Comparison of ENCODE assay signal across 18 mouse cellular contexts in genomic region chr4:125415308-125415707, GRCm38 (mm10).
"Had no signal": no experiment of that assay in that cellular context is flagged by ENCODE, and none has a peak within 500 bp of the region (broad histone marks: within the 10 kb centered on the region; RNA-seq: fewer than 3 reads in every experiment).

No protein-coding gene starts in this region.

- H3K9me3 ChIP-seq: midbrain, embryonic 10.5 days; neural tube, embryonic 13.5 days; neural tube, embryonic 15.5 days had no signal

- H3K4me3 ChIP-seq: midbrain, embryonic 10.5 days; myocyte; neural tube, embryonic 13.5 days; neural tube, embryonic 15.5 days had no signal

- H3K27ac ChIP-seq: liver, embryonic 14.5 days; midbrain, embryonic 10.5 days; neural tube, embryonic 13.5 days; neural tube, embryonic 15.5 days had no signal

- DNase-seq: lung, adult 18-20 months; lung, embryonic 14.5 days; lung, postnatal 10 days; lung, postnatal 4 days; midbrain, embryonic 14.5 days; retina, postnatal 1 day; right cerebral cortex, adult 18-20 months; right cerebral cortex, postnatal 25 days; right cerebral cortex, postnatal 4 days; spleen, adult 18-20 months; thymus, adult 18-20 months; thymus, postnatal 14 days; thymus, postnatal 36 days had no signal

- H3K9ac ChIP-seq: liver, embryonic 14.5 days; lung, embryonic 14.5 days; neural tube, embryonic 13.5 days; neural tube, embryonic 15.5 days had no signal

- H3K36me3 ChIP-seq: midbrain, embryonic 10.5 days; neural tube, embryonic 13.5 days; neural tube, embryonic 15.5 days had no signal

- H3K4me2 ChIP-seq: lung, embryonic 14.5 days; neural tube, embryonic 13.5 days; neural tube, embryonic 15.5 days had no signal
